Mouse (Mus musculus) brain, embryonic 14.5 days (tissue): ENCODE data around the gene Tmem107.

Experiments used
- CTCF ChIP-seq: fragments of 200-500 bp; IDR thresholded peaks from 2 replicates; pipeline ENCODE4 v1.5.1; 2012; ENCODE audit warnings: inconsistent platforms, mild to moderate bottlenecking, moderate library complexity, borderline replicate concordance; ENCODE audit not compliant: insufficient read depth, insufficient read length; ENCODE audit errors: extremely low read depth
- POLR2A ChIP-seq: fragments of 200-500 bp; IDR thresholded peaks from 2 replicates; pipeline ENCODE4 v1.6.1; 2012; ENCODE audit warnings: mild to moderate bottlenecking, inconsistent platforms, borderline replicate concordance; ENCODE audit not compliant: poor library complexity, insufficient read depth, insufficient read length, severe bottlenecking; ENCODE audit errors: extremely low read depth

DNA sequence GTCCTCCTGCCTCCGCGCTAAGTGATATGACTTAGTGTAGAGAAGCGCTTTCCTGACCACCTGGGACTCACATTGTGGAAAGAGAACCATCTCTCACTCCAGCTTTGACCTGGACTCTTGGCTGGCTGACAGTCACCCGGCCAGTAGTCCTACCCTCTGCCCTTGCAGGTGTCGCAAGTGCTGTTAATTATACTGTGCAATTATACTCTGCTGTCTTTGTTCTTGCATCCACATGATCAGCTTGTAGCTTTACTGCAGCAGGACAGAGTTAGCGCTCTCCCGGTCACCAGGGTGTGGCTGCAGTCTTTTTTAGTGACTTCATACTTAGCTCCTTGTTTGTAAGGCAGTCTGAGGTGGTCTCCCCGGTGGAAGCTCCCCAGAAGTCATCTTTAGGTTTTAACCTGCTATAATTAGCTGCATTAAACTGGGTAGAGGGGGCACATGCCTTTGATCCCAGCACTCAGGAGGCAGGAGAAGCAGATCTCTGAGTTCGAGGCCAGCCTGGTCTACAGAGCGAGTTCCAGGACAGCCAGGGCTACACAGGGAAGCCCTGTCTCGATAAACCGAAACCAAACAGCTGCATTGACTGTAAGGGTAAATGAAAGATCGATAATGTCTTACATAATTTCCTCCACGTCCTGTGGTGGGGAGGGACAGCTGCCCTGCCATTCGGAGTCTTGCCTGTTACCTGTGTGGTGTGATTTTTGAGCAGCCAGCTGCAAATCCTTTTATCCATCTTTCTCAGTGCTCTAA, 9.7 kb downstream of the Tmem107 start:
- no peak for TF ChIP-seq POLR2A
- no peak for TF ChIP-seq CTCF
